Mouse (Mus musculus) adrenal gland, postnatal 36 days (tissue): ENCODE measurements around the gene Fam117a. TPM values are rescaled to one million over a fixed set of nuclear protein-coding genes. Genes with fewer than 3 reads are reported as not detected.

ENCODE experiments used
- DNase-seq, 2 experiments: peaks; one replicate each; pipeline ENCODE4 v3.0.0; 2021; ENCODE audit warnings: mixed read lengths in 1 of 2
- total RNA-seq, 2 experiments: library from RNA; stranded (reverse); gene quantifications; 2 replicates each; pipeline ENCODE4 v1.2.3; 2021

Gene Fam117a
- total RNA-seq, 2 experiments from 2014 or later: 13.7 to 15.4 TPM

DNA sequence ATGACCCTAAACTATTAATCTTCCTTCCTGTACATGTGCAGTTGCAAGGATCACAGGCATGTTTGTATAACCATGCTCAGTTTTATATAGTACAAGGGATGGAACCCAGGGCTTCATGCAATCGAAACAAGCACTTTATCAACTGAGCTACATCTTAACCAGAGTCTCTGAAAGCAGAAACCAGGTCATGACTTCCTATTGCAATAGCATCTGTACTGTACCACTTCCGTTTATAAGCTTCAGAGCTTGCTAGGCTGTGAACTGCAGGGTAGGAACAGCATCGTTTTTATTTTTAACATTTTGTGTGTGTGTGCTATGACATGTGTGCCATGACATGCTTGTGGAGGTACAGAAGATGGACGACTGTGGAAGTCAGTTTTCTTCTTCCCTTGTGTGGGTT, 3.6 kb upstream of the Fam117a start:
- no peak for DNase-seq

GRCm38 (mm10) chr11:95333805-95334204, 3.0 kb upstream of the Fam117a start:
- no peak for DNase-seq

GRCm38 (mm10) chr11:95334448-95335060, 2.3 kb upstream of the Fam117a start:
- no peak for DNase-seq

DNA sequence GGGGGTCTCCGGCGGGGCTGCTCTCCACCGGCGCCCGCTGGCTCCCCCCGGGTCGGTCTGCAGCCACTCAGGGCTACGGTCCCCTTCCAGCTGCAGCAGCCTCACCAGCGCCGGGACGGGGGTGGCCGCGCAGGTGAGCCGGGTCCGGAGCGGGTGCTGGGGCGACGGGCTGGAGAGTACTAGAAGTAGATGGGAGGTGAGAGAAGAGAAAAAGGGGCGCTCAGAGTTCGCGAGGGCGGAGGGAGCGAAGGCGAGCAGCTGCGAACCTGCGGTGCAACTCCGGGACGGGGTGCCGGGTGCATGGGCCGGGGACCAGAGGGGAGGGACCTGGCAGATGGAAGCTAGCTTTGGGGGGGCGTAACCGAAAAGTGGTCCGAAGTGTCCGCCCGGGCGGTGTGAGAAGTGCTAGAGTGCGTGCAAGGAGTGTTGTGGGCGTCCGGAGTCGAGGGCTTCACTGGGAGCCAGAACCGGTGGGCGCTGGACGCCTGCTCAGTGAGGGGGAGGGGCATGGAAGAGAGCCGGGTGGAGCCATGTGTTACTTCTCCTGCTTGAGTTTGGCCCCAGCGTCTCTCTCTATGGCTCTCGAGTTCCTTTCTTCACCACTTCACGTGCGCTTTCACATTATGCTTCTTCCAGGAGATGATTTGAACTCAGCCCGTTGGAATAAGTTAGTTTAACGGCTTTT, 453 bp downstream of the Fam117a start:
- peak; percentile 57 to 77 for DNase-seq

DNA sequence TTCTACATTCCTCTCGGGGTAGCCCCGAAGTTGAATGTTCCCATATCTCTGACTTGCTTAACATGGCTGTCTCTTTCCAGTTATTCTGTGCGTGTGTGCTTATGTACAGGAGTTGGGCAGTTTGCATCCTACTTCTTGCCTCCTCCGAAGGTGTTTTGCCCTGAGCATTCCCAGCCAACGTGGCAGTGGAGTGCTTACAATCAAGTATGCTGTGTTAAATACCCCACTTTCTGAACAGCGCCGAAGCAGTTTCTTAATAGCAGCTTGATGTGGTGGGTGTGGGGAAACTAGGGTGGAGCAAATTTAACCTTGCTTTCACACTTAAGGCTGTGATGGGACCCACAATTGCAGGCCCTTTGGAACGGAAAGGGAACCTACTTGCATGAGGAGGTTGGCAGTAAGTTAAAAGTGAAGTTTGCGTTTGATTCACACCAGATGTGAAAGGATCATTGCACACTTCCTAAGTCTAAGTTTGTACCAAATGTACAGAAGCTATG, 1.1 kb downstream of the Fam117a start:
- no peak for DNase-seq

DNA sequence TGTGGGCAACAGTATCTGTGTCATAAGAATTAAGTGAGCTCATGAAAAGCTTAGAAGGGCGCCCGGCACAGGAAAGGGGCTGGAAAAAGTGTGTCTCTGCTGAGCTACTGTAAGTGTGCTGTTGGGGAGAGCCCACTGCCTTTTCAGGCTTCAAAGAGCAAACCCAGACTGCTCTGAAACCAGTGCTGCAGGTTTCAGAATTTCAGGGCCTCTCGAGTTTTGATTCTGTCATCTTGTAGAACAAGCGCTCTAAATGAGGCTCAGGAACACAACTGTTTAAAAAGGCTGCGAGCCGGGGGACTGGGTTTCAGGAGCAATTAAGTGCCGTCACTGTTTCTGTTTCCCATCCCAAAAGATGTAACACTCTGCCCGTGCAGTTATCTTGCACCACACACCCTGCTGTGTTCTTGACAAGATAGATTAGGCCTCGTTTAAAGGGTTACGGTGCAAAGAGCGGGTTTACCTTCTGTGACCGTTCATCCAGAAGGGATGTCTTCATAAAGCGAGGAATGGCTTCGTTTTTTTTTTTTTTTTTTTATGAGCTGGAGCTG, 2.7 kb downstream of the Fam117a start:
- no peak for DNase-seq

- no peak for DNase-seq
Measured at GRCm38 (mm10) chr11:95340259-95340658, 3.4 kb downstream of the Fam117a start.

DNA sequence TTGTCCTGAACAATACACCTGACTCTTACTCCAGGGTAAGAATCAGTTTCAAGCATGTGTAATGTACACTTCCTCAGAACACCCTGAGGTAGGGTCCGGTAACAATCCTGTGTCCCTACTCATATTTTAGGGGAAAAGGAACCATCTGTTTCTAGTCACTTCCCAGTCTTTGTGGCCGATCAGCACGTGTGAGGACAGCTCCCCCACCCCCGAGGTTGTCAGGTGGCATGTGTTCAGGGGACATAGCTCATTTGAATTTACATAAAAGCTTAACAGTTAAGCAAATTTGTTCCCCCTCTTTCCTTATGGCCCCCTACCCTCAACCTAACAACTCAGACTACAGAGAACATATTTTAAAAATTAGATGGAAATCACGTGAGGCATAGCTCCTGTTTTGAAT, 3.8 kb downstream of the Fam117a start:
- DNase-seq: no peak

GRCm38 (mm10) chr11:95343180-95343579, 6.4 kb downstream of the Fam117a start:
- no peak for DNase-seq

GRCm38 (mm10) chr11:95344181-95344580, 7.4 kb downstream of the Fam117a start:
- no peak for DNase-seq

GRCm38 (mm10) chr11:95350289-95350688, 13.5 kb downstream of the Fam117a start:
- DNase-seq: peak; percentile 38 to 69

GRCm38 (mm10) chr11:95350960-95351359, 14.1 kb downstream of the Fam117a start:
- no peak for DNase-seq

DNA sequence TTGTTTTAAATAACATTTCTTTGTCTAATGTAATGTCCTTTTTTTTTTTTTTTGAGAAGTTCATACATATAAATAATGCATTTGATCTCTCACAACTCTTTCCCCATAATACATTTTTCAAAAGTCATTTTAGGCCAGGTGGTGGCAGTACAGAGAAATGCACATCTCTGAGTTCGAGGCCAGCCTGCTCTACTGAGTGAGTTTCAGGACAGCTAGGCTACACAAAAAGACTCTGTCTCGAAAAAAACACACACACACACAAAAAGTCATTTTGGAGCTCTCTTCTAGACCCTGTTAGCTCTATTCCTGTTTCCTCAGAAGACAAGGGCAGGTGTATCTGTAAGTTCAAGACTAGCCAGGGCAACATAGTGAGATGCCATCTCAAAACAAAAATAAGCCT, 15.9 kb downstream of the Fam117a start:
- DNase-seq: no peak

GRCm38 (mm10) chr11:95353226-95353625, 16.4 kb downstream of the Fam117a start:
- no peak for DNase-seq

GRCm38 (mm10) chr11:95354228-95354944, 17.6 kb downstream of the Fam117a start:
- DNase-seq: no peak

- DNase-seq: no peak
Measured at GRCm38 (mm10) chr11:95354945-95355660, 18.3 kb downstream of the Fam117a start.

DNA sequence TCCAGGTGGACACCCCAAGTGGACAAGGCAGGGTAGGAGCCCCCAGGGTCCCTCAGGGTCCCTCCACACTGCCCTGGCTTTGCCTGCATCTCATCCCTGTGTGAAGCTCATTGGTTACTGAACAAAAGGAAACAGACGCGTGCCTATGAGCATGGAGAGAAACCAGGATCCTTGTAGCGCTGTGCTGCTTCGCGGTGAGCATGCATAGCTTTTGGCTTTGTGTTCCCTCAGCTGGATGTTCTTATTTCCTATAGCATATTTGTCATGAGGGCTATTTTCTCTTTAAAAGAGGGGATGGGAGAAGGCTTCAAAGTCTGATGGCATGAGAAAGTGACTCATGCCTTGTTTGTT, 18.8 kb downstream of the Fam117a start:
- DNase-seq: no peak

GRCm38 (mm10) chr11:95356039-95356438, 19.2 kb downstream of the Fam117a start:
- DNase-seq: no peak

GRCm38 (mm10) chr11:95356469-95357273, 19.9 kb downstream of the Fam117a start:
- DNase-seq: peak; percentile 30 to 72

- no peak for DNase-seq
Measured at GRCm38 (mm10) chr11:95358263-95358662, 21.4 kb downstream of the Fam117a start.

DNA sequence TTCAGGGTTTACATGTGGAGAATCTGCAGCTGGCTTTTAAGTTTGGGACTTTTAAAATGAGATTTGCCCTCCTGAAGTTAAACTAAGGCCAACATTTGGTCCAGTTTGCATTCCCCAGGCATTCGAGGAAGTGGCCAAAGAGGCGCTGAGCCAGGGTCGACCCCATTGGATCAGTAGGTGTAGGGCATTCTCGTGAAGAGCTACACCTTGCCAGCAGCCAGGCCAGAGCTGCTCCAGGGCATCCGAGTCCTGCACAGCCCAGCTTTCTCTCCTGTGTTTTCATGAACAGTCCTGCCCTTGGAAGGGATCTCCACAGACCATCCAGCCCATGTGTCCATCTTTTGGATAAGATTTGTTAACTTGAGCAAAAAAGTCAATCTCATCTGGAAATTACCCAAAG, 27.6 kb downstream of the Fam117a start:
- DNase-seq: no peak
